Mouse (Mus musculus) urinary bladder, adult 18-20 months (tissue): Measurements from ENCODE around the gene Mfsd2b.
"Not testable (repeated sequence)": the region's sequence is repeated elsewhere in the genome, so short reads cannot be mapped to it uniquely, and the experiment has no call there.

Experiments used
- DNase-seq, 2 experiments: peaks; one replicate each; pipeline ENCODE4 v3.0.0; 2022; ENCODE audit warnings: low spot score in 2 of 2, mixed read lengths in 2 of 2

Mfsd2b gene

GRCm38 (mm10) chr12:4874161-4874927, at the start of gene Mfsd2b:
Mfsd2b (minus strand) TSS chr12:4874359.
- peak; percentile 59 to 62 for DNase-seq

- peak; percentile 48 to 67 for DNase-seq
Observed at GRCm38 (mm10) chr12:4917805-4918591, 43.8 kb upstream of the Mfsd2b start.

- DNase-seq: peak; percentile 96
Observed at GRCm38 (mm10) chr12:4916994-4917804, 43.0 kb upstream of the Mfsd2b start, which contains the start of gene Atad2b. Atad2b (plus strand) TSS chr12:4917353.

- DNase-seq: no peak
Observed at GRCm38 (mm10) chr12:4914944-4915343, 40.8 kb upstream of the Mfsd2b start.

- no peak for DNase-seq
Observed at GRCm38 (mm10) chr12:4914441-4914840, 40.3 kb upstream of the Mfsd2b start.

GRCm38 (mm10) chr12:4911716-4912115, 37.6 kb upstream of the Mfsd2b start:
- no peak for DNase-seq

GRCm38 (mm10) chr12:4910496-4910895, 36.3 kb upstream of the Mfsd2b start:
- DNase-seq: not testable (repeated sequence)

GRCm38 (mm10) chr12:4908391-4908790, 34.2 kb upstream of the Mfsd2b start:
- no peak for DNase-seq

GRCm38 (mm10) chr12:4906951-4907906, 33.1 kb upstream of the Mfsd2b start, which contains the start of gene Ubxn2a:
Ubxn2a (minus strand) TSS chr12:4907705.
- peak; percentile 88 to 93 for DNase-seq

GRCm38 (mm10) chr12:4906476-4906875, 32.3 kb upstream of the Mfsd2b start:
- DNase-seq: no peak

- no peak for DNase-seq
Observed at GRCm38 (mm10) chr12:4905946-4906345, 31.8 kb upstream of the Mfsd2b start.

GRCm38 (mm10) chr12:4898024-4898423, 23.9 kb upstream of the Mfsd2b start:
- DNase-seq: no peak

- no peak for DNase-seq
Observed at GRCm38 (mm10) chr12:4889891-4890290, 15.7 kb upstream of the Mfsd2b start.

GRCm38 (mm10) chr12:4889251-4889650, 15.1 kb upstream of the Mfsd2b start:
- no peak for DNase-seq

- DNase-seq: no peak
Observed at GRCm38 (mm10) chr12:4888739-4889138, 14.6 kb upstream of the Mfsd2b start.

- DNase-seq: not testable (repeated sequence)
Observed at GRCm38 (mm10) chr12:4886581-4886980, 12.4 kb upstream of the Mfsd2b start.

- DNase-seq: no peak
Observed at GRCm38 (mm10) chr12:4885062-4885461, 10.9 kb upstream of the Mfsd2b start.

- no peak for DNase-seq
Observed at GRCm38 (mm10) chr12:4882086-4882485, 7.9 kb upstream of the Mfsd2b start.

- no peak for DNase-seq
Observed at GRCm38 (mm10) chr12:4879048-4879447, 4.9 kb upstream of the Mfsd2b start.

GRCm38 (mm10) chr12:4878296-4878783, 4.2 kb upstream of the Mfsd2b start:
- DNase-seq: no peak
